Mouse (Mus musculus) gastrocnemius, adult 18-20 months (tissue): ENCODE results near the gene Zfp180. TPM values are rescaled to one million over a fixed set of nuclear protein-coding genes. Genes with fewer than 3 reads are reported as not detected.

ENCODE experiments used
- total RNA-seq, 2 experiments: library from RNA; stranded (reverse); gene quantifications; 2 replicates each; pipeline ENCODE4 v1.2.3; 2021

Zfp180 gene
- total RNA-seq, 2 experiments from 2014 or later: 17.1 to 17.2 TPM

Other genes with a start within 250 kb of the Zfp180 start
- not detected for gene Vmn1r176, start 244.6 kb upstream of the Zfp180 start, total RNA-seq
- gene Vmn1r177, start 215.5 kb upstream of the Zfp180 start, total RNA-seq: not detected
- gene Vmn1r178, start 189.9 kb upstream of the Zfp180 start, total RNA-seq: not detected
- not detected for gene Vmn1r179, start 154.9 kb upstream of the Zfp180 start, total RNA-seq
- not detected for gene Vmn1r180, start 131.3 kb upstream of the Zfp180 start, total RNA-seq
- not detected for gene Vmn1r181, start 107.3 kb upstream of the Zfp180 start, total RNA-seq
- not detected for gene V1rd19, start 80.2 kb upstream of the Zfp180 start, total RNA-seq
- gene Vmn1r183, start 28.7 kb upstream of the Zfp180 start, total RNA-seq: not detected
- gene Zfp112, start 30.4 kb downstream of the Zfp180 start, total RNA-seq: 1 to 10 TPM; 5.3 to 5.7 TPM
- gene Zfp235, start 52.2 kb downstream of the Zfp180 start, total RNA-seq: 1 to 10 TPM; 3.5 TPM
- under 1 TPM; 0.07 to 0.28 TPM for gene Zfp114, start 93.1 kb downstream of the Zfp180 start, total RNA-seq
- gene Zfp111, start 129.5 kb downstream of the Zfp180 start, total RNA-seq: 1 to 10 TPM; 2.3 to 2.4 TPM
- gene Zfp109, start 155.6 kb downstream of the Zfp180 start, total RNA-seq: 1 to 10 TPM; 2.4 to 2.6 TPM
- gene Zfp108, start 172.9 kb downstream of the Zfp180 start, total RNA-seq: 1 to 10 TPM; 1.8 to 2.1 TPM
- gene Zfp93, start 188.5 kb downstream of the Zfp180 start, total RNA-seq: 1 to 10 TPM; 7.0 TPM
- 1 to 10 TPM; 2.2 to 2.6 TPM for gene Zfp61, start 219.3 kb downstream of the Zfp180 start, total RNA-seq
- gene Zfp94, start 234.7 kb downstream of the Zfp180 start, total RNA-seq: 1 to 10 TPM; 1.7 to 2.1 TPM